Mouse (Mus musculus): ENCODE data around the gene Krtap3-2. TPM values are rescaled to one million over a fixed set of nuclear protein-coding genes. Genes with fewer than 3 reads are reported as not detected.
"Not testable (repeated sequence)": the region's sequence is repeated elsewhere in the genome, so short reads cannot be mapped to it uniquely, and the experiment has no call there.

Krtap3-2 gene
- polyA plus RNA-seq (2012), result not detected in 2 replicates

DNA sequence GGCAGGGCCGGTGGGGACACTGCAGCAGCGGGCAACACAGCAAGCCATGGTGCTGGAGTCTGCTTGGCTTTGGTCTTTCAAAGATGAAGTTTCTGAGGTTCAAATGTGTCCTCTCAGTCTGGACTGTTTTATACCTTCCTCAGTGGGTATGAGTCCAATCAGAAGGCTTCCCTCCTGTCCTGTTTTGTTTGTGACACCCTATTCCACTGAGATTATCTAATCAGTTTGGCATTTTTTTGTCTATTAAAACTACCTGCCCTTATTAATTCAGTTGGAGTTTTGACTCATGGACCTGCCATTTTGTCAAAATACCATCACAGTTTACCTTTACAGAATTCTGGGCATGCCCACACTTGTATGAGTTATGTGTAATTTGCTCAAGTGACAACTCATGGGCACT lies at the start of gene Krtap3-2:
Gene Krtap3-2 (minus strand): TSS at position 101 of the 400 bp plus-strand sequence.
- TF ChIP-seq GATA1 (IDR thresholded peaks at IDR 0.05; ENCODE audit: low read length), result no peak

DNA sequence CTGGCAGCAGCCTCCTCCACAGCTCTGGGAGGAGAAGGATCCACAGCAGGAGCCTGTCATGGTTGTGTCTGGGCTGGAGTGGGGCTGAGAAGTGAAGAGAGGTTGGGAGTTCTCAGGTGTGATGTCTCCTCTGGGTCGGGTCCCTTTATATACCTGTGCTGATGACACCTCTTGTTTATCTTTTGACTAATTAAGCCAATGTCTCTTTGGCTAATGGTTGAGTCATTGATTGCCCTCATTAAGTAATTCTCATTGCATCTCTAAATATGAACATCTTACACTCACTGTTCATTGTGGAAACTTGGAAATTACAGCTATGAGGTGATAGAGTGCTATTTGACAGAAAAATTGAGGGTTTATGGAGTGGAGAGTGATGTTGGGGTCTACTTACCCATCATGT lies 46.6 kb upstream of the Krtap3-2 start, which contains the start of gene Gm11938:
Gene Gm11938 (minus strand): TSS at position 101 of the 400 bp plus-strand sequence.
- TF ChIP-seq GATA1 (IDR thresholded peaks at IDR 0.05; ENCODE audit: low read length), result not testable (repeated sequence)

DNA sequence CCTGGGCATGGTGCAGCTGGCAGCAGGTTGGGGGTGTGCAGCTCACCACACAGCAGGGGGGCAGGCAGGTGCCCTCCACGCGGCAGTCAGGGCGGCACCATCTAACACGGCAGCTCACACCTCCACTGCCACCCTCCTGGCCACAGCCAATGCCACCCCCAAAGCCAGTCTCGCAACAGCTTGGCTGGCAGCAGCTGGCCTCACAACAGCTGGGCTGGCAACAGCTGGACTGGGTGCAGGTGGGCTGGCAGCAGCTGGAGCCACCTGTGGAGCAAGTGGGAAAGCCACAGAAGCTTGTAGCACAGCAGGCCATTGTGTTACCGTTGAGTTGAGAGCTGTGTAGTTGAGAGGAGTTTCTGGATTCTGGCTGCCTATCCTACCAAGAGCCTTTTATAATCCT lies 41.1 kb upstream of the Krtap3-2 start, which contains the start of gene Krtap9-3:
Gene Krtap9-3 (minus strand): TSS at position 364 of the 400 bp plus-strand sequence.
- TF ChIP-seq GATA1 (IDR thresholded peaks at IDR 0.05; ENCODE audit: low read length), result not testable (repeated sequence)

DNA sequence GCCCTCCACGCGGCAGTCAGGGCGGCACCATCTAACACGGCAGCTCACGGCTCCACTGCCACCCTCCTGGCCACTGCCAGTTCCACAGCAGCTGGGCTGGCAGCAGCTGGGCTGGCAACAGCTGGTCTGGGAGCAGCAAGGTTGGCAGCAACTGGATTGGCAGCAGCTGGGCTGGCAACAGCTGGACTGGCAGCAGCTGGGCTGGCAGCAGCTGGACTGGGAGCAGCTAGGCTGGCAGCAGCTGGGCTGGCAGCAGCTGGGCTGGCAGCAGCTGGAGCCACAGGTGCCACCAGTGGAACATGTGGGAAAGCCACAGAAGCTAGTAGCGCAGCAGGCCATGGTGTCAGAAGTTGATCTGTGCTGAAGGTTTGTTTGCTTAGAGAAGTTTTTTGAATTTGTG lies 34.3 kb upstream of the Krtap3-2 start, which contains the start of gene Krtap1-3:
Gene Krtap1-3 (minus strand): TSS at position 359 of the 400 bp plus-strand sequence.
- no peak for TF ChIP-seq GATA1 (IDR thresholded peaks at IDR 0.05; ENCODE audit: low read length)

DNA sequence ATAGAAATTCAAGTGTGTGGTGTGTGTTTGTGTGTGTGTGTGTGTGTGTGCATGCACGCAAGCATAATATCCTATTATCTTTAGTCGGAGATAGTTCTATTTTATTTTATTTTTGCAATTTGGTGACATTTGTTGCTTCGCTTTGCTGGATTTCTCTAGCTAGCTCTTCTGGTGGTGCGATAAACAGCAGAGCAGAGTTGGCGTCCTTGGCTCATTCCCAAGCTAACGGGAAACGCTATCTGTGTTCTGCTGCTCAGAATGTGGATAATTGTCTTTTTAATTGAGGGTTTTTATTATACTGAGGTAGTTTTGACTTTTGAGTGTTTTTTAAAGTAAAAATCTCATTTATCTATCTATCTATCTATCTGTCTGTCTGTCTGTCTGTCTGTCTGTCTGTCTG lies 28.4 kb upstream of the Krtap3-2 start:
- TF ChIP-seq GATA1 (IDR thresholded peaks at IDR 0.05; ENCODE audit: low read length), result no peak

DNA sequence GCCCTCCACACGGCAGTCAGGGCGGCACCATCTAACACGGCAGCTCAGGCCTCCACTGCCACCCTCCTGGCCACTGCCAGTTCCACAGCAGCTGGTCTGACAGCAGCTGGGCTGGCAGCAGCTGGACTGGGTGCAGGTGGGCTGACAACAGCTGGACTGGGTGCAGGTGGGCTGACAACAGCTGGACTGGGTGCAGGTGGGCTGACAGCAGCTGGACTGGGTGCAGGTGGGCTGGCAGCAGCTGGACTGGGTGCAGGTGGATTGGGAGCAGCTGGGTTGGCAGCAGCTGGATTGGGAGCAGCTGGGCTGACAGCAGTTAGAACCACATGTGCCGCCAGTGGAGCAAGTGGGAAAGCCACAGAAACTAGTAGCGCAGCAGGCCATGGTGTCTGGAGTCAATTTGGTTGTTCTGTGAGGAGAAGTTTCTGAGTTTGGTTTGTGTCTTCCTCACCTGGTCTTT lies 26.6 kb upstream of the Krtap3-2 start, which contains the start of gene Krtap1-4:
Gene Krtap1-4 (minus strand): TSS at position 410 of the 460 bp plus-strand sequence.
- no peak for TF ChIP-seq GATA1 (IDR thresholded peaks at IDR 0.05; ENCODE audit: low read length)

DNA sequence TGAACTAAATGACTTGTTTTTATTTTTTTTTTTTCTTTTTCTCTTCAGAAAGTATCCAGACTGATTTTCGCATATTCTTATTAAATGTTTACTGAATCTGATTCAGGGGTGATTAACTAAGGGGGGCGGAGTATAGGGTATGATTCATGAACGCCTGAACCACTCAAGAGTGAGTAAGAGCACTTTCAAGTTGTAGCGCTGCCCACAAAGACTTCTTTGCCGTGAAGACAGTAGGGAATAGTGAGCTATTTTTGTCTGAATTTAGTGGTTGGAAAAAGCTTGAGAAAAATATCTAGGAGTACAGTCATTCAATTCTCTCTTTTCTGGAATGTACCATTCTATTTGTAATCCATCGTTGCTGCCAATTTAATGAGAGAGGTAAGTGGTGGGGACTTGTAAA lies 24.9 kb upstream of the Krtap3-2 start:
- TF ChIP-seq GATA1 (IDR thresholded peaks at IDR 0.05; ENCODE audit: low read length), result no peak

DNA sequence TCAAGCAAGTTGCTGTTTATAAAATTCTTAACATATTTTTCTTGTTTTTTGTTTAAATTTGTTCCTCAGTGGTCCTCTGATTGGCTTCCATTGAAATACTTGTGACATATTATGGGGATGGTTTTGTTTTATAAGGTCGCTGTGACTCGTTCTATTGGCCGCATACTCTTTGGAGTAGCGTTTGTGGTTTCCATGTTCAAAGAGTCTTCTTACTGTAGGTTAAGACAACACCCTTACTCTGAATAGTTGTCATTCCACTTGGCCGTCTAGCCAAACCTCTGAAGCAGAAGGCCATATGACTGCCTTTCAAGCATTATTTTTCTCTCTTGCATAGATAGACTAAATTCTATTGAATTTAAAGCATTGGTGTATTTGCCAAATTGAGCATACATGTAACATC lies 24.4 kb upstream of the Krtap3-2 start:
- no peak for TF ChIP-seq GATA1 (IDR thresholded peaks at IDR 0.05; ENCODE audit: low read length)

DNA sequence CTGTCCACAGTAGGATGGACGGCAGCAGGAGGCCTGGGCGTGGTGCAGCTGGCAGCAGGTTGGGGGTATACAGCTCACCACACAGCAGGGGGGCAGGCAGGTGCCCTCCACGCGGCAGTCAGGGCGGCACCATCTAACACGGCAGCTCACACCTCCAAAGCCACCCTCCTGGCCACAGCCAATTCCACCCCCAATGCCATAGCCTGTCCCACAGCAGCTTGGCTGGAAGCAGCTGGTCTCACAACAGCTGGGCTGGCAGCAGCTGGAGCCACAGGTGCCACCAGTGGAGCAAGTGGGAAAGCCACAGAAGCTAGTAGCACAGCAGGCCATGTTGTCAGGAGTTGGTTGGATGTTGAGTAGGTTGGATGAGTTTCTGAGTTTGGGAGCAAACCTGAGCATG lies 24.0 kb upstream of the Krtap3-2 start, which contains the start of gene Krtap1-5:
Gene Krtap1-5 (minus strand): TSS at position 381 of the 400 bp plus-strand sequence.
- no peak for TF ChIP-seq GATA1 (IDR thresholded peaks at IDR 0.05; ENCODE audit: low read length)

DNA sequence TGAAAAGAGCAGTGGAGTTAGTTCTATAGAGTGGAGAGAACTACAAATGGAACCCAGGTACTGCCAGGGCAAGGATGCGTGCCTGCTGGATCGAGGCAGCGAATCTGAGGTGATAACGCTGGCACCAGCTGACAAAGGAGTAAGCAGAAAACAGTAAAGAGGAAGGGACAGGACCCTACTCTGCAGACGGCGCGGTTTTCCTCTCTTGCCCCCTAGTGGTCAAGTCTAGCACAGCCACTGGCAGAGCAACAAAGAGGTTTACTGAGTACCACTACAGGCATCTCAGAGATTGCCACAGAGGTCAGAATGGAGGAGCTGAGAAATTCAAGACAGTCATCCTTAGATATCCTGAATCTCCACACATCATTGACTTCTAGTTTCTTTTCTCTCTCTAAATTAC lies 17.5 kb upstream of the Krtap3-2 start:
- TF ChIP-seq GATA1 (IDR thresholded peaks at IDR 0.05; ENCODE audit: low read length), result no peak

DNA sequence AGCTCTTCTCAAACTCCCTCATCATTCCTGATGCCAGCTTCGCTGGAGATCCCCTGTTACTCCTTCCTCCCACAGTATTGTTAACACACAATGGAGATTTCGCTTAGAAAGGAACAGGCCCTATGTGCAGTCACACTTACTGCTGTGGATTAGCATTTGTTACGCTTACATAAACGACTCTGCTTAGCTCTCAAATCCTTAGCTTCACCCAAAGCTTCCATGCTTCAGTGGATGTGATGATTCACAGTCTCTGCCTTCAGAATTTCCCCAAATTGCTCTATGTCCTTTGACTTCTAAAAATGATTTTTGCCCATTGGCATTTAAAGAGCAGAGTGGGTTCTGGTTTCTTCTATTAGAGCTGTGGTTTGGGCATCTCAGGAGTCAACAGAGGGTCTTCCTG lies 16.5 kb upstream of the Krtap3-2 start:
- no peak for TF ChIP-seq GATA1 (IDR thresholded peaks at IDR 0.05; ENCODE audit: low read length)

DNA sequence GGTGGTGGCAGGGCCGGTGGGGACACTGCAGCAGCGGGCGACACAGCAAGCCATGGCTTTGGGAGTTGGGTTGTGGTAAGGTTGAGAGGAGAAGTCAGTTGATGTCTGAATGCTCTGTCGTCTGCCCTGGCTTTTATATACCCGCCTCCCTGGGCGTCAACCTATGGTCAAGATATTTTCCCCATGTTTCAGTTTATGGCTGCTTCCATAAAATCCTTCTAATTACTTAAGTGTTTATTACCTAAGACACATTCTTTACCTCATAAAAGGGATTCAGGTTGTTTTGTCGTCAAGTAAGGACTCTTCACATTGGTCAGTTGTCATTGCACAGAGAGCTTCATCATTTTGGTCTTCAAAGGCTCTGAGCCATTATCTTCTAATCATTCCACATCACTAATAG lies 9.9 kb upstream of the Krtap3-2 start, which contains the start of gene Krtap3-1:
Gene Krtap3-1 (minus strand): TSS at position 101 of the 400 bp plus-strand sequence.
- TF ChIP-seq GATA1 (IDR thresholded peaks at IDR 0.05; ENCODE audit: low read length), result no peak

DNA sequence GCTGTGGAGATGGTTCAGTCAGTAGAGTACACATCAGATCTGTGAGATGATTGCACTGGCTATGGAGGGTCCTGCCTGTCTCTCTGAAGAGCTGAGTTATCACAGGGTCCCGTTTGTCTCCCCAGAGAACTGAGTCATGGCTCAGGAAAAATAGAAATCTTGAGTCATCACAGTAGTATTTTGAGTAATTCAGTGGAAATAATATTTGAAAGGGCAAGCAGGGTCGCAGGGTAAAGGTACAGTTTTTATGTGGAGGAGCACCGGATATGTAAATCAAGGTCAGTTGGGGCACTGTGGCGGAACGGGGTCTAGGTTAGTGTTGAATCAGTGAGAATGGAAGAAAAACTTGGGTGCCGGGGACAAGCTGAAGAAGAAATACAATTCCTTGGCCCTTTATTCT lies 5.9 kb upstream of the Krtap3-2 start:
- TF ChIP-seq GATA1 (IDR thresholded peaks at IDR 0.05; ENCODE audit: low read length), result no peak

DNA sequence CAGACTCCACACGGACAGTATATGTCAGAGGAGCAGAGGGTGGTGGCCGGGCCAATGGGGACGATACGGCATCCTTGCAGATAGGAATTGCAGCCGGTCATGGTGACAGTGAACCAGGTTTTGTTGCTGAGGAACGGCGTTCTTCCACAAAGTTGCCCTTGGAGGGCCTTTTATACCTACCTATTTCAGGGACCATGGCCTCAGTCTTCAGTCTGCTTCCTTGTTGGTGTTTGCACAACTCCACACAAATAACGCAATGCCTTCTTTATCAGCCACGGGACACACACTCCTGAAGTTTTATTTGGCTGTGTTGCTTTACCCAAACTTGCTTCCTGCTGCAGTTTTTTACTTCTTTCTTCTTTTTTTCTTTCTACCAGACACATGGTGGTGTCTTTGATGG lies 2.7 kb upstream of the Krtap3-2 start, which contains the start of gene Gm11939:
Gene Gm11939 (minus strand): TSS at position 101 of the 400 bp plus-strand sequence.
- TF ChIP-seq GATA1 (IDR thresholded peaks at IDR 0.05; ENCODE audit: low read length), result no peak

DNA sequence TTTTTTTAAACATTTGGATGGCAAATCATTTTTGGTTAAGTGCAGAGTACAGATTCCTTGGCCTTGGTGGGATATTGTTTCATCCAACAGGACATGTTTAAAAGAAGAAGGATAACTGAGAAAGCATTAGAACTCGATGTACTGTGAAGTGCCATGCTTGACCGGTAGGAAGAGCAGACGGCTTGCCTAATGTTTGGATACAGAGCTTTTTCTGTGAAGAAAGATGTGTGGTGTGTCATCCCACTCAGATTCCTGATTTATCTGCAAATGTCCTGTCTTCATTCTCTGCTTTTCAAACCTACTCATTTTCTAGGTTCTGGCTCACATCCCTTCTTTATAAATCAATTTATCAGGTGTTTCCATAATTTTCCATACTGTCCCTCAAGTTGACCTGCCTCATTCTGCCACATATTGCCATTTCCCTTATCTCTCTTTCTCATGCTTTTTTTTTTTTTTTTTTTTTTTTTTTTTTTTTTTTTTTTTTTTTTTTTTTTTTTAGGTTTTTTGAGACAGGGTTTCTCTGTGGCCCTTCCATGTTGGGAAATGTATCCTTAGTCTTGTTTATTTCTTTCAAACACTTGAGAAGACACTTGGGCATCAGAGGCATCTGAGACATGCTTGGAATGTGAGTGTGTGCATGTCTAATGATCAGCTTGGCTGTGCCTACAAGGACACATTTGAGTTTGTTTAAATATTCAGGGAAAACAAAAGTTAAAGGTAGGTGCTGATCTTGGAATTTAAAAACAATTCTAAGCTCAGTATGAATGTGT lies 1.5 kb upstream of the Krtap3-2 start:
- TF ChIP-seq GATA1 (IDR thresholded peaks at IDR 0.05; ENCODE audit: low read length), result no peak

DNA sequence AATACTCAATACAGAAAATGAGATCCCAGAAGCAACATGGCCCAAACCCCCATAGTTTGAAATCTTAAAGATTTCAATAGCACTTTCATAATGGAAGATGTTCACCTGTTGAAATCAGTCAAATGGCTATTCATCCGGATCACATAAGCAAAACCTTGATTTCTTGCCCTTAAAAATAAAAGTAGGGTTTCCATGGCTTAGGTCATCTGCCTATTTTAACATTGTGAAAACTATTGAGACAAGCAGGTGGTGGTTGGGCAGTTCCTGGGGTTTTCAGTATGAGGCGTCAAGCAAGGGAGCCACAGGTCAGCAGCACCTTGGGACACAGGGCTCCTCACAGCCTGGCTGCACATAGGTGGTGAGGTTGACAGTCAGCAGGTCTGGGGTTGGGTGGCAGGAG lies 458 bp downstream of the Krtap3-2 start:
- TF ChIP-seq GATA1 (IDR thresholded peaks at IDR 0.05; ENCODE audit: low read length), result no peak

DNA sequence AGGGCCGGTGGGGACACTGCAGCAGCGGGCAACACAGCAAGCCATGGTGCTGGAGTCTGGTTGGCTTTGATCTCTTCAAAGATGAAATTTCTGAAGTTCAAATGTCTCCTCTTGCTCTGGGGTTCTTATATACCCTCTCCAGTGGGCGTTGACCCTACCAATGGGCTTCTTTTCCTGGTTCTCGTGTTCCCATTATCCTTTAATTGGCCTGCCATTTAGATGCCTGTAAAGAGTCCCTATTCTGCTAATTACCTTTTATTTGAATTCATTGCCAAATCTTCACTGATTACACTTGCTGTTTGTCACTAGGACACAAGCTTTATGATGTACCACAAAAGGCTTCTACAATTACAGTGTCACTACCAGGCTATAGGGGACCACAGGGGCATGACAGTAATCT lies 5.9 kb downstream of the Krtap3-2 start, which contains the start of gene Krtap3-3:
Gene Krtap3-3 (minus strand): TSS at position 101 of the 400 bp plus-strand sequence.
- no peak for TF ChIP-seq GATA1 (IDR thresholded peaks at IDR 0.05; ENCODE audit: low read length)
